Mouse (Mus musculus) right cerebral cortex, postnatal 14 days (tissue): Measurements from ENCODE around the gene Pim3.

ENCODE experiments used
- DNase-seq: peaks from one replicate; pipeline ENCODE4 v3.0.0; 2022

The Pim3 gene

GRCm38 (mm10) chr15:88883342-88883741, 21.4 kb downstream of the Pim3 start:
- DNase-seq: no peak

GRCm38 (mm10) chr15:88885376-88885775, 23.4 kb downstream of the Pim3 start:
- DNase-seq: no peak

GRCm38 (mm10) chr15:88889032-88889431, 27.0 kb downstream of the Pim3 start:
- no peak for DNase-seq

GRCm38 (mm10) chr15:88889994-88890393, 28.0 kb downstream of the Pim3 start:
- no peak for DNase-seq

- DNase-seq: peak; percentile 66
Measured at GRCm38 (mm10) chr15:88890751-88891675, 29.0 kb downstream of the Pim3 start.

GRCm38 (mm10) chr15:88891676-88892040, 29.7 kb downstream of the Pim3 start:
- no peak for DNase-seq

- DNase-seq: no peak
Measured at GRCm38 (mm10) chr15:88892252-88892651, 30.3 kb downstream of the Pim3 start.

GRCm38 (mm10) chr15:88892876-88893275, 30.9 kb downstream of the Pim3 start:
- DNase-seq: no peak

GRCm38 (mm10) chr15:88895119-88895518, 33.1 kb downstream of the Pim3 start:
- DNase-seq: no peak

GRCm38 (mm10) chr15:88895891-88896290, 33.9 kb downstream of the Pim3 start:
- DNase-seq: no peak

GRCm38 (mm10) chr15:88896341-88896980, 34.5 kb downstream of the Pim3 start:
- no peak for DNase-seq

GRCm38 (mm10) chr15:88902200-88902875, 40.4 kb downstream of the Pim3 start:
- no peak for DNase-seq

- DNase-seq: no peak
Measured at GRCm38 (mm10) chr15:88903086-88903485, 41.1 kb downstream of the Pim3 start.

GRCm38 (mm10) chr15:88904056-88904811, 42.2 kb downstream of the Pim3 start:
- no peak for DNase-seq

GRCm38 (mm10) chr15:88906347-88906746, 44.4 kb downstream of the Pim3 start:
- DNase-seq: no peak

GRCm38 (mm10) chr15:88915046-88915445, 53.1 kb downstream of the Pim3 start:
- no peak for DNase-seq
